Mouse (Mus musculus): ENCODE results near the gene Ranbp9. TPM values are rescaled to one million over a fixed set of nuclear protein-coding genes. Genes with fewer than 3 reads are reported as not detected.

Gene Ranbp9
- polyA plus RNA-seq, 1 experiment from 2014 or later: 13.7 TPM

- no peak overlapping the region for H3K4me3 ChIP-seq (ENCODE audit: control insufficient read depth in 1 of 2, insufficient read depth in 1 of 2, low read depth in 1 of 2, low read length in 2 of 2)
- H3K9me3 ChIP-seq (ENCODE audit: control insufficient read depth, low read length): peaks cover 4% of the 10 kb centered on the region; the same call in 1 of the 2 replicates
- peaks cover 26 to 37% of the 10 kb centered on the region in 2 experiments for H3K4me1 ChIP-seq (ENCODE audit: control insufficient read depth in 2 of 2, insufficient read depth in 2 of 2, low read length in 2 of 2)
- no peak overlapping the region for H3K9ac ChIP-seq (ENCODE audit: low read length)
- peak overlapping the region; percentile 60 to 74 for H3K27ac ChIP-seq (replicated peaks in 1 of 2; ENCODE audit: control insufficient read depth in 1 of 2, insufficient read depth in 1 of 2, low read depth in 2 of 2, low read length in 2 of 2)
- 30% methylated on average over 5 of the region's 5 CpGs for WGBS
- no peaks in the 10 kb centered on the region for H3K27me3 ChIP-seq (ENCODE audit: control insufficient read depth, insufficient read depth, low read length)
- no peak overlapping the region for H3K4me2 ChIP-seq (ENCODE audit: low read length)
- no peaks in the 10 kb centered on the region for H3K36me3 ChIP-seq (ENCODE audit: control insufficient read depth, insufficient read depth, low read length)
- no peak for ATAC-seq (ENCODE audit: insufficient number of reproducible peaks, insufficient read depth, low FRiP score, low read depth)
Measured at GRCm38 (mm10) chr13:43521940-43522339, 40.9 kb upstream of the Ranbp9 start.

- Histone ChIP-seq H3K9me3 (ENCODE audit: control insufficient read depth, low read length) (peaks cover 4% of the 10 kb centered on the region; the same call in 1 of the 2 replicates), H3K9ac (ENCODE audit: low read length) (no peak overlapping the region), H3K4me2 (ENCODE audit: low read length) (no peak overlapping the region), H3K4me3 (ENCODE audit: control insufficient read depth in 1 of 2, insufficient read depth in 1 of 2, low read depth in 1 of 2, low read length in 2 of 2) (no peak overlapping the region), H3K4me1 (ENCODE audit: control insufficient read depth in 2 of 2, insufficient read depth in 2 of 2, low read length in 2 of 2) (peaks cover 13 to 19% of the 10 kb centered on the region in 2 experiments), H3K27ac (replicated peaks in 1 of 2; ENCODE audit: control insufficient read depth in 1 of 2, insufficient read depth in 1 of 2, low read depth in 2 of 2, low read length in 2 of 2) (no peak overlapping the region), H3K36me3 (ENCODE audit: control insufficient read depth, insufficient read depth, low read length) (no peaks in the 10 kb centered on the region), H3K27me3 (ENCODE audit: control insufficient read depth, insufficient read depth, low read length) (no peaks in the 10 kb centered on the region)
- WGBS: 74% methylated on average over 6 of the region's 6 CpGs
- ATAC-seq (ENCODE audit: insufficient number of reproducible peaks, insufficient read depth, low FRiP score, low read depth): no peak
Measured at GRCm38 (mm10) chr13:43519251-43519650, 38.2 kb upstream of the Ranbp9 start.

- no peak for ATAC-seq (ENCODE audit: insufficient number of reproducible peaks, insufficient read depth, low FRiP score, low read depth)
- Histone ChIP-seq H3K4me2 (ENCODE audit: low read length) (no peak overlapping the region), H3K9ac (ENCODE audit: low read length) (no peak overlapping the region), H3K9me3 (ENCODE audit: control insufficient read depth, low read length) (no peaks in the 10 kb centered on the region), H3K36me3 (ENCODE audit: control insufficient read depth, insufficient read depth, low read length) (no peaks in the 10 kb centered on the region), H3K27me3 (ENCODE audit: control insufficient read depth, insufficient read depth, low read length) (no peaks in the 10 kb centered on the region), H3K27ac (replicated peaks in 1 of 2; ENCODE audit: control insufficient read depth in 1 of 2, insufficient read depth in 1 of 2, low read depth in 2 of 2, low read length in 2 of 2) (no peak overlapping the region), H3K4me3 (ENCODE audit: control insufficient read depth in 1 of 2, insufficient read depth in 1 of 2, low read depth in 1 of 2, low read length in 2 of 2) (no peak overlapping the region), H3K4me1 (ENCODE audit: control insufficient read depth in 2 of 2, insufficient read depth in 2 of 2, low read length in 2 of 2) (peaks cover 8 to 11% of the 10 kb centered on the region in 2 experiments)
- 67% methylated on average over 8 of the region's 8 CpGs for WGBS
Measured at GRCm38 (mm10) chr13:43517371-43517770, 36.3 kb upstream of the Ranbp9 start.

GRCm38 (mm10) chr13:43516931-43517330 lies 35.8 kb upstream of the Ranbp9 start:
- Histone ChIP-seq H3K27me3 (ENCODE audit: control insufficient read depth, insufficient read depth, low read length) (no peaks in the 10 kb centered on the region), H3K4me2 (ENCODE audit: low read length) (no peak overlapping the region), H3K4me3 (ENCODE audit: control insufficient read depth in 1 of 2, insufficient read depth in 1 of 2, low read depth in 1 of 2, low read length in 2 of 2) (no peak overlapping the region), H3K27ac (replicated peaks in 1 of 2; ENCODE audit: control insufficient read depth in 1 of 2, insufficient read depth in 1 of 2, low read depth in 2 of 2, low read length in 2 of 2) (no peak overlapping the region), H3K9me3 (ENCODE audit: control insufficient read depth, low read length) (no peaks in the 10 kb centered on the region), H3K36me3 (ENCODE audit: control insufficient read depth, insufficient read depth, low read length) (no peaks in the 10 kb centered on the region), H3K4me1 (ENCODE audit: control insufficient read depth in 2 of 2, insufficient read depth in 2 of 2, low read length in 2 of 2) (peaks cover 6 to 8% of the 10 kb centered on the region in 2 experiments), H3K9ac (ENCODE audit: low read length) (no peak overlapping the region)
- ATAC-seq (ENCODE audit: insufficient number of reproducible peaks, insufficient read depth, low FRiP score, low read depth): no peak
- 55% methylated on average over 6 of the region's 6 CpGs for whole genome bisulfite sequencing

- H3K36me3 ChIP-seq (ENCODE audit: control insufficient read depth, insufficient read depth, low read length): no peaks in the 10 kb centered on the region
- no peak overlapping the region for H3K27ac ChIP-seq (replicated peaks in 1 of 2; ENCODE audit: control insufficient read depth in 1 of 2, insufficient read depth in 1 of 2, low read depth in 2 of 2, low read length in 2 of 2)
- H3K4me3 ChIP-seq (ENCODE audit: control insufficient read depth in 1 of 2, insufficient read depth in 1 of 2, low read depth in 1 of 2, low read length in 2 of 2): no peak overlapping the region
- no peaks in the 10 kb centered on the region for H3K9me3 ChIP-seq (ENCODE audit: control insufficient read depth, low read length)
- no peak for ATAC-seq (ENCODE audit: insufficient number of reproducible peaks, insufficient read depth, low FRiP score, low read depth)
- no peak overlapping the region for H3K4me2 ChIP-seq (ENCODE audit: low read length)
- H3K4me1 ChIP-seq (ENCODE audit: control insufficient read depth in 2 of 2, insufficient read depth in 2 of 2, low read length in 2 of 2): peaks cover 0 to under 1% of the 10 kb centered on the region in 2 experiments; a peak in 1 of 4 replicates
- H3K9ac ChIP-seq (ENCODE audit: low read length): no peak overlapping the region
- no peaks in the 10 kb centered on the region for H3K27me3 ChIP-seq (ENCODE audit: control insufficient read depth, insufficient read depth, low read length)
- 91% methylated on average over 5 of the region's 5 CpGs for WGBS
Measured at GRCm38 (mm10) chr13:43516119-43516518, 35.0 kb upstream of the Ranbp9 start.

GRCm38 (mm10) chr13:43514950-43515358 lies 33.9 kb upstream of the Ranbp9 start:
- no peak for ATAC-seq (ENCODE audit: insufficient number of reproducible peaks, insufficient read depth, low FRiP score, low read depth)
- Histone ChIP-seq H3K4me1 (ENCODE audit: control insufficient read depth in 2 of 2, insufficient read depth in 2 of 2, low read length in 2 of 2) (no peaks in the 10 kb centered on the region), H3K4me3 (ENCODE audit: control insufficient read depth in 1 of 2, insufficient read depth in 1 of 2, low read depth in 1 of 2, low read length in 2 of 2) (no peak overlapping the region), H3K9ac (ENCODE audit: low read length) (no peak overlapping the region), H3K9me3 (ENCODE audit: control insufficient read depth, low read length) (no peaks in the 10 kb centered on the region), H3K27ac (replicated peaks in 1 of 2; ENCODE audit: control insufficient read depth in 1 of 2, insufficient read depth in 1 of 2, low read depth in 2 of 2, low read length in 2 of 2) (no peak overlapping the region), H3K36me3 (ENCODE audit: control insufficient read depth, insufficient read depth, low read length) (no peaks in the 10 kb centered on the region), H3K4me2 (ENCODE audit: low read length) (0 out of 2 replicates have a peak overlapping the region, but pooled peaks have one; percentile 12), H3K27me3 (ENCODE audit: control insufficient read depth, insufficient read depth, low read length) (no peaks in the 10 kb centered on the region)
- WGBS: 66% methylated on average over 8 of the region's 8 CpGs

- WGBS: 87% methylated on average over 3 of the region's 3 CpGs
- no peaks in the 10 kb centered on the region for H3K36me3 ChIP-seq (ENCODE audit: control insufficient read depth, insufficient read depth, low read length)
- H3K4me1 ChIP-seq (ENCODE audit: control insufficient read depth in 2 of 2, insufficient read depth in 2 of 2, low read length in 2 of 2): no peaks in the 10 kb centered on the region
- H3K9ac ChIP-seq (ENCODE audit: low read length): no peak overlapping the region
- H3K4me2 ChIP-seq (ENCODE audit: low read length): no peak overlapping the region
- no peaks in the 10 kb centered on the region for H3K9me3 ChIP-seq (ENCODE audit: control insufficient read depth, low read length)
- no peak for ATAC-seq (ENCODE audit: insufficient number of reproducible peaks, insufficient read depth, low FRiP score, low read depth)
- no peak overlapping the region for H3K27ac ChIP-seq (replicated peaks in 1 of 2; ENCODE audit: control insufficient read depth in 1 of 2, insufficient read depth in 1 of 2, low read depth in 2 of 2, low read length in 2 of 2)
- no peaks in the 10 kb centered on the region for H3K27me3 ChIP-seq (ENCODE audit: control insufficient read depth, insufficient read depth, low read length)
- no peak overlapping the region for H3K4me3 ChIP-seq (ENCODE audit: control insufficient read depth in 1 of 2, insufficient read depth in 1 of 2, low read depth in 1 of 2, low read length in 2 of 2)
Measured at GRCm38 (mm10) chr13:43512736-43513135, 31.7 kb upstream of the Ranbp9 start.

GRCm38 (mm10) chr13:43505798-43506197 lies 24.7 kb upstream of the Ranbp9 start:
- Histone ChIP-seq H3K27ac (replicated peaks in 1 of 2; ENCODE audit: control insufficient read depth in 1 of 2, insufficient read depth in 1 of 2, low read depth in 2 of 2, low read length in 2 of 2) (no peak overlapping the region), H3K4me3 (ENCODE audit: control insufficient read depth in 1 of 2, insufficient read depth in 1 of 2, low read depth in 1 of 2, low read length in 2 of 2) (no peak overlapping the region), H3K4me1 (ENCODE audit: control insufficient read depth in 2 of 2, insufficient read depth in 2 of 2, low read length in 2 of 2) (peaks cover 8 to 11% of the 10 kb centered on the region in 2 experiments; a peak in 3 of 4 replicates), H3K9me3 (ENCODE audit: control insufficient read depth, low read length) (no peaks in the 10 kb centered on the region), H3K27me3 (ENCODE audit: control insufficient read depth, insufficient read depth, low read length) (no peaks in the 10 kb centered on the region), H3K9ac (ENCODE audit: low read length) (no peak overlapping the region), H3K36me3 (ENCODE audit: control insufficient read depth, insufficient read depth, low read length) (no peaks in the 10 kb centered on the region), H3K4me2 (ENCODE audit: low read length) (no peak overlapping the region)
- 82% methylated on average over 3 of the region's 3 CpGs for WGBS
- ATAC-seq (ENCODE audit: insufficient number of reproducible peaks, insufficient read depth, low FRiP score, low read depth): no peak
